Mouse (Mus musculus) small intestine, adult 2 months (tissue): Measurements from ENCODE around the gene Atg10.

ENCODE experiments used
- CTCF ChIP-seq: fragments of 200-500 bp; IDR thresholded peaks from 2 replicates; pipeline ENCODE4 v1.5.1; 2012; ENCODE audit warnings: low read depth, mild to moderate bottlenecking, control low read depth, inconsistent platforms, low read length, moderate library complexity, mixed read lengths; ENCODE audit not compliant: insufficient replicate concordance, insufficient read length; ENCODE audit errors: extremely low read depth
- POLR2A ChIP-seq: fragments of 200-500 bp; IDR thresholded peaks from 2 replicates; pipeline ENCODE4 v1.6.1; 2012; ENCODE audit warnings: low read depth, mild to moderate bottlenecking, control low read depth, inconsistent platforms, low read length, moderate library complexity

DNA sequence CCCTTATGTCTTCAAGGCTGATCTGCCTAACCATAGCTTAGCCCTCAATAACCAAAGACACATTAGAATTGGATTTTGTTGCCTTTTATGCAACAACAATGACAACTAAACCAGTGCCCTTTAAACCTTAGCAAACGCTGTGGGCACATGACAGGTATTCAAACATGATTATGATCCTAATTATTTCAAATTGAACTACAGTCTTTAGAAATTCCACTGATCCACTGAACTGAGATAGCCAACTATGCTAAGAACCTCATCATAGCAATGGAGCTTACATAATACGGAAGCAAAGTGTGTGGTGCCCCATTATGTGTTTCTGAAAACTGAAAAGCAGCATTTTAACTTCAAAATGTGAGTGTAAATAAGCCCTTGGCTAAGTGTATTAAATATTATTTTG is 191.9 kb downstream of the Atg10 start:
- TF ChIP-seq CTCF (no peak), POLR2A (no peak)
